Mouse (Mus musculus): ENCODE data around the gene Tmco3.

- no peak for TF ChIP-seq POLR2A (IDR thresholded peaks at IDR 0.05; ENCODE audit: insufficient read depth, low read length)
- TF ChIP-seq CTCF (IDR thresholded peaks at IDR 0.05; ENCODE audit: low read depth, low read length), result no peak
These were observed 50.4 kb downstream of the Tmco3 start, which contains the start of gene Tfdp1 for GRCm38 (mm10) chr8:13338255-13338860.

Measured in ES-Bruce4 (cell line).